Mouse (Mus musculus) limb, embryonic 14.5 days (tissue): ENCODE measurements around the gene Cacna1e. TPM values are rescaled to one million over a fixed set of nuclear protein-coding genes. Genes with fewer than 3 reads are reported as not detected.
A peak's percentile ranks its signal among the peaks of the same experiment; 100 is the strongest.

ENCODE experiments used
- ATAC-seq: fragments of 200-750 bp; cut with Nextera tagmentation; 2 replicates; pipeline ENCODE4 v1.8.0; 2017; ENCODE audit warnings: low read depth, moderate number of reproducible peaks, moderate TSS enrichment; ENCODE audit not compliant: low FRiP score
- DNase-seq: peaks from one replicate; pipeline ENCODE4 v3.0.0-alpha.2; 2015; ENCODE audit warnings: low spot score
- H3K27ac ChIP-seq: fragments of 300-500 bp; sonication (generic); replicated peaks from 2 replicates; pipeline ENCODE4 v1.5.1; 2014; ENCODE audit warnings: low read depth, mild to moderate bottlenecking, low read length, moderate library complexity, mixed read lengths
- H3K27me3 ChIP-seq: fragments of 300-500 bp; sonication (generic); 2 replicates; pipeline ENCODE4 v1.6.1; 2014; ENCODE audit warnings: low read length, mixed read lengths; ENCODE audit not compliant: control insufficient read depth, insufficient read depth
- H3K36me3 ChIP-seq: fragments of 300-500 bp; sonication (generic); 2 replicates; pipeline ENCODE4 v1.6.1; 2014; ENCODE audit warnings: mild to moderate bottlenecking, low read length, moderate library complexity, mixed read lengths; ENCODE audit not compliant: control insufficient read depth, insufficient read depth
- H3K4me1 ChIP-seq: fragments of 300-500 bp; sonication (generic); 2 replicates; pipeline ENCODE4 v1.6.1; 2014; ENCODE audit warnings: antibody characterized with exemption, low read length, mixed read lengths; ENCODE audit not compliant: control insufficient read depth, insufficient read depth
- H3K4me2 ChIP-seq: fragments of 300-500 bp; sonication (generic); replicated peaks from 2 replicates; pipeline ENCODE4 v1.6.1; 2014; ENCODE audit warnings: low read depth, mild to moderate bottlenecking, low read length, moderate library complexity; ENCODE audit not compliant: severe bottlenecking
- H3K4me3 ChIP-seq: fragments of 300-500 bp; sonication (generic); replicated peaks from 2 replicates; pipeline ENCODE4 v1.5.1; 2014; ENCODE audit warnings: low read length
- H3K9ac ChIP-seq: fragments of 300-500 bp; sonication (generic); 2 replicates; pipeline ENCODE4 v1.6.1; 2014; ENCODE audit warnings: mild to moderate bottlenecking, low read depth, low read length, moderate library complexity; ENCODE audit not compliant: severe bottlenecking
- H3K9me3 ChIP-seq: fragments of 300-500 bp; sonication (generic); 2 replicates; pipeline ENCODE4 v1.6.1; 2016; ENCODE audit warnings: low read length; ENCODE audit not compliant: control insufficient read depth
- POLR2A ChIP-seq: fragments of 200-500 bp; IDR thresholded peaks from 2 replicates; pipeline ENCODE4 v1.8.0; 2012; ENCODE audit warnings: inconsistent platforms, mild to moderate bottlenecking, moderate library complexity, borderline replicate concordance; ENCODE audit not compliant: insufficient read depth, insufficient read length; ENCODE audit errors: extremely low read depth
- WGBS: fragments of 180-500 bp; shearing (Covaris S2); extraction: QIAGEN DNeasy Blood & Tissue Kit; methylation state at CpG from one replicate; pipeline ENCODE4 v1.1.7; 2014; 5-methylcytosine and 5-hydroxymethylcytosine counted together
- polyA plus RNA-seq, 2 experiments: library from polyadenylated mRNA; depleted of rRNA in 1 of 2; stranded (reverse) in 1 of 2; unstranded in 1 of 2; fragments of >200 nt; fragmentation: Nextera tagmentation in 1 of 2; extraction: Ambion mirVana in 1 of 2; gene quantifications; 2 replicates each; pipeline versions ENCODE4 v1.2.1 to v1.2.3; 2012 to 2014

The Cacna1e gene
- polyA plus RNA-seq (2012; rRNA removed) = 1.4 TPM in 2 replicates
- polyA plus RNA-seq (2014; fragmentation: Nextera tagmentation; extraction: Ambion mirVana) = 0.51 and 1.1 TPM in 2 replicates

GRCm38 (mm10) chr1:154884275-154885206, at the start of gene Cacna1e:
Cacna1e (minus strand) TSS chr1:154884501.
- Histone ChIP-seq H3K9me3 (no peaks in the 10 kb centered on the region), H3K36me3 (no peaks in the 10 kb centered on the region), H3K27ac (no peak within 1 kb of the TSS), H3K4me3 (peak within 1 kb of the TSS; percentile 43), H3K27me3 (peaks cover 33% of the 10 kb centered on the region), H3K4me1 (0 out of 2 replicates have a peak, but pooled peaks cover 6% of the 10 kb centered on the region), H3K9ac (peak within 1 kb of the TSS; percentile 52), H3K4me2 (peak within 1 kb of the TSS; percentile 82)
- DNase-seq = no peak
- no peak for TF ChIP-seq POLR2A
- ATAC-seq = peak; percentile 44; the same call in 1 of the 2 replicates
- WGBS = 7% methylated on average over 31 of the region's 31 CpGs

DNA sequence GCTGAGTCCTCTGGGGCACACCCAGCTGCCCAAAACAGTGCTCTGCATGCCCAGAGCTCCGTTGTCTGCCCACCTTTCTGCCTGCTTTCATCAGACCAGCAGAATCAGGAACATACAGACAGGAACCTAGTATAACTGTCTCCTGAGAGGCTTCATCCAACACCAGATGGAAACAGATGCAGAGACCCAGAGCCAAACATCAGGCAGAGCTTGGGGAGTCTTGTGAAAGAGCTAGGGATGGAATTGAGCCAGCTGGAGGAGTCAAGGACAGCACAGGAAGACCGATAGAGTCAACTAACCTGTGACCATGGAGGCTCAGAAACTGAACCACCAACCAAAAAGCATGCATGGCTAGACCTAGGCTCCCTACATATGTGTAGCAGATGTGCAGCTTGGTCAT, 34.1 kb upstream of the Cacna1e start:
- Histone ChIP-seq H3K9ac (no peak overlapping the region), H3K4me3 (no peak overlapping the region), H3K36me3 (no peaks in the 10 kb centered on the region), H3K4me2 (no peak overlapping the region), H3K4me1 (no peaks in the 10 kb centered on the region), H3K27me3 (no peaks in the 10 kb centered on the region), H3K9me3 (no peaks in the 10 kb centered on the region), H3K27ac (no peak overlapping the region)
- ATAC-seq = no peak
- no peak for TF ChIP-seq POLR2A
- WGBS = 62% methylated on average over 2 of the region's 2 CpGs
- no peak for DNase-seq

GRCm38 (mm10) chr1:154917438-154917837, 33.1 kb upstream of the Cacna1e start:
- Histone ChIP-seq H3K27me3 (no peaks in the 10 kb centered on the region), H3K4me1 (no peaks in the 10 kb centered on the region), H3K9me3 (no peaks in the 10 kb centered on the region), H3K4me2 (no peak overlapping the region), H3K4me3 (no peak overlapping the region), H3K27ac (no peak overlapping the region), H3K36me3 (no peaks in the 10 kb centered on the region), H3K9ac (no peak overlapping the region)
- peak; percentile 40 for DNase-seq
- ATAC-seq = 0 out of 2 replicates have a peak, but pooled peaks have one; percentile 30
- no peak for TF ChIP-seq POLR2A
- 46% methylated on average over 6 of the region's 6 CpGs for WGBS

- H3K27me3 ChIP-seq = no peaks in the 10 kb centered on the region
- H3K27ac ChIP-seq = no peak overlapping the region
- no peaks in the 10 kb centered on the region for H3K9me3 ChIP-seq
- H3K4me3 ChIP-seq = no peak overlapping the region
- no peak for TF ChIP-seq POLR2A
- no peak overlapping the region for H3K9ac ChIP-seq
- no peak overlapping the region for H3K4me2 ChIP-seq
- no peaks in the 10 kb centered on the region for H3K36me3 ChIP-seq
- H3K4me1 ChIP-seq = no peaks in the 10 kb centered on the region
- DNase-seq = no peak
- WGBS = 76% methylated on average over 2 of the region's 2 CpGs
- no peak for ATAC-seq
These were observed 25.3 kb upstream of the Cacna1e start for GRCm38 (mm10) chr1:154909554-154909953.

- TF ChIP-seq POLR2A = no peak
- WGBS = 85% methylated on average over 2 of the region's 2 CpGs
These were observed 13.1 kb upstream of the Cacna1e start for GRCm38 (mm10) chr1:154897390-154897789.

More at GRCm38 (mm10) chr1:154897390-154897789, 13.1 kb upstream of the Cacna1e start:
- Histone ChIP-seq H3K27ac (no peak overlapping the region), H3K27me3 (no peaks in the 10 kb centered on the region), H3K9me3 (no peaks in the 10 kb centered on the region), H3K4me1 (no peaks in the 10 kb centered on the region), H3K4me3 (no peak overlapping the region), H3K4me2 (no peak overlapping the region), H3K9ac (no peak overlapping the region), H3K36me3 (no peaks in the 10 kb centered on the region)
- ATAC-seq (no peak), DNase-seq (no peak)
